Mouse (Mus musculus) heart, embryonic 10.5 days (tissue): Measurements from ENCODE around the gene Tmem268. TPM values are rescaled to one million over a fixed set of nuclear protein-coding genes. Genes with fewer than 3 reads are reported as not detected.

Experiments used
- DNase-seq: peaks from one replicate; pipeline ENCODE4 v3.0.0-alpha.2; 2017; ENCODE audit warnings: low spot score
- H3K27ac ChIP-seq: fragments of 300-500 bp; sonication (generic); 2 replicates; pipeline ENCODE4 v1.5.1; 2016; ENCODE audit warnings: mild to moderate bottlenecking
- H3K27me3 ChIP-seq: fragments of 300-500 bp; sonication (generic); 2 replicates; pipeline ENCODE4 v1.6.1; 2016; ENCODE audit warnings: mild to moderate bottlenecking; ENCODE audit not compliant: poor library complexity, insufficient read depth, severe bottlenecking
- H3K36me3 ChIP-seq: fragments of 300-500 bp; sonication (generic); 2 replicates; pipeline ENCODE4 v1.6.1; 2016; ENCODE audit warnings: mild to moderate bottlenecking, moderate library complexity
- H3K4me1 ChIP-seq: fragments of 300-500 bp; sonication (generic); 2 replicates; pipeline ENCODE4 v1.6.1; 2016; ENCODE audit warnings: mild to moderate bottlenecking
- H3K4me3 ChIP-seq: fragments of 300-500 bp; sonication (generic); 2 replicates; pipeline ENCODE4 v1.5.1; 2016; ENCODE audit warnings: mild to moderate bottlenecking, moderate library complexity
- H3K9me3 ChIP-seq: fragments of 300-500 bp; sonication (generic); 2 replicates; pipeline ENCODE4 v1.6.1; 2016; ENCODE audit warnings: mild to moderate bottlenecking, moderate library complexity
- WGBS: fragments of 180-500 bp; shearing (Covaris S2); methylation state at CpG from one replicate; pipeline ENCODE4 v1.1.7; 2016; 5-methylcytosine and 5-hydroxymethylcytosine counted together
- polyA plus RNA-seq: library from polyadenylated mRNA; unstranded; fragments of >200 nt; fragmentation: Nextera tagmentation; extraction: Ambion mirVana; gene quantifications from 2 replicates; pipeline ENCODE4 v1.2.1, GENCODE M21; 2016

The Tmem268 gene
- polyA plus RNA-seq, 1 experiment from 2014 or later: 7.9 TPM

DNA sequence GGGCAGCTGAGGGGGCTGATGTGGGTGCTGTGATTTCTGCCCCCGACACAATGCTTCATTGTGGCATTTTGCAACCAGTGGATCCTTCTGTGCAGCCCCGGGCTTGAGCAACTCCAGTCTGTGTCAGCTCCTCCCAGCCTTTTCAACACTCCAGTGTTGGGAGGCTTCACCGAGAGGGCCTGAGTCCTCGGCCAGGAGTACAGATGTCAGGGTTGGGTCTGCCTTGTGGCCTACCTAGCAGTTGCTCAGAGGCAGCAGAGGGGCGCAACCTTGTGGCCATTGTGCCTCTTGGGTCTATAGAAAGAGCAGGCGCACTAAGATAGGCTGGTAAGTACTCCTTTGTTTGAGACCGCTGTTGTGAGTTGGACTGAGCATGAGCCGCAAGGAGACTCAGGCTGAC, 1.5 kb downstream of the Tmem268 start:
- DNase-seq: no peak
- H3K36me3 ChIP-seq: peaks cover 12% of the 10 kb centered on the region; the same call in 1 of the 2 replicates
- peaks cover 63% of the 10 kb centered on the region for H3K4me1 ChIP-seq
- 52% methylated on average over 8 of the region's 8 CpGs for WGBS
- H3K27ac ChIP-seq: peak overlapping the region; percentile 98; the same call in 1 of the 2 replicates
- no peak overlapping the region for H3K4me3 ChIP-seq
- H3K9me3 ChIP-seq: no peaks in the 10 kb centered on the region
- H3K27me3 ChIP-seq: no peaks in the 10 kb centered on the region; the same call in 1 of the 2 replicates

DNA sequence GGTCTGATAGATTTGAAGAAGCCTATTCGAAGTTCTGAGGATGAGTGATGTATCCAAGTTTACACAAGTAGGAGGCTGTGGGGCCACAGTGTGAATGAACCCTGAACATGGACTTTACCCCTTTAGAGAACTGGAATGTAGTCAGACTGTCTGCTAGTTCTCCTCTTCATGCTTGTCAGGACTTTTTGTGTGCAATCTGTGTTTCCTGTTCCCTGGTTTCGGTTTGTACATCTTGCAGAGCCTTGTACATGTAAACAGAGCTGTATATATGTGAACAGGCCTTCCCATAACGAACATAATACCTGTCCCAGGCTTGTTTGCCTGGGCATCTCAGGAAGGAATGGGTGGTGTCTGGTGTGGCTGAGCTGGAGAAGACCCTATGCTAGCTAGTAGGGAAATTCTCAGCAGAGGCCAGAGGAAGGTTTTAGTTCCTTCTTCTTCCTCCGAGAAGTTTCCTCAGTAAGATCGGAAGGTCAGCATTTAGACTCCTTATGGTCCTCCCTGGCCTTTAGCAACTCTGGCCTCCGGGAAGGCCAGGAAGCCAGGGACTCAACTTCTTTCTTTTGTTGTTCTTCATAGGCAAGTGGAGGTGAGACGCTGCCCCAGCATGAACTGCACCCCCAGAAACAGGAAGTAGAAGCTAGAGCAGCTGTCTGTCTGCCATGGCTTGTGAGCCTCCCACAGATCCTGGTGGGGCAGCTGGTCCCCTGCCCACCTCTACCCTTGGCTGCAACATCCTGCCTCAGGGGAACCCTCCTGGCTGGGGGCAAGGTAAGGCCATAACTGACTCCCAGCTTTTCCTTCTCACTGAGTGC, 3.5 kb downstream of the Tmem268 start:
- H3K27me3 ChIP-seq: no peaks in the 10 kb centered on the region; the same call in 1 of the 2 replicates
- 0 out of 2 replicates have a peak overlapping the region, but pooled peaks have one; percentile 36 for H3K27ac ChIP-seq
- H3K36me3 ChIP-seq: peaks cover 18% of the 10 kb centered on the region; the same call in 1 of the 2 replicates
- H3K4me3 ChIP-seq: no peak overlapping the region
- 78% methylated on average over 7 of the region's 7 CpGs for WGBS
- H3K4me1 ChIP-seq: peaks cover 55% of the 10 kb centered on the region
- DNase-seq: no peak
- H3K9me3 ChIP-seq: no peaks in the 10 kb centered on the region

DNA sequence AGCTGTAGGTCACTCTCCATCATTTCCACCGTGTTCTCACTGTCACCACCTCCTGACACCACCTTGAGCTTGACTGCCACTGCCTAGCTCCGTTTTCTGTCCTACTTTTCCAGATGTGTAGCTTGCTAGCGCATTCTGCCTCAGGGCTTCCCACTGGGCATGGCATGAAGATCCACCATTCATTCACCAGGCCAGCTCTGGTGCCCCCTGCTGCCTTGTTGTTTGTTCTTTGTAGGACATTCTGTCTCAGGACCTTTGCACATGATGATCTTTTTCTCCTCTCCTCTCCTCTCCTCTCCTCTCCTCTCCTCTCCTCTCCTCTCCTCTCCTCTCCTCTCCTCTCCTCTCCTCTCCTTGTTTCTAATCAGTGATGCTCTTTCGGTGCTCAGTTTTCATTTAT, 4.2 kb downstream of the Tmem268 start:
- 86% methylated on average over 4 of the region's 4 CpGs for WGBS
- Histone ChIP-seq H3K27ac (no peak overlapping the region), H3K9me3 (no peaks in the 10 kb centered on the region), H3K27me3 (no peaks in the 10 kb centered on the region; the same call in 1 of the 2 replicates), H3K4me3 (no peak overlapping the region), H3K36me3 (peaks cover 18% of the 10 kb centered on the region; the same call in 1 of the 2 replicates), H3K4me1 (peaks cover 49% of the 10 kb centered on the region)
- no peak for DNase-seq

DNA sequence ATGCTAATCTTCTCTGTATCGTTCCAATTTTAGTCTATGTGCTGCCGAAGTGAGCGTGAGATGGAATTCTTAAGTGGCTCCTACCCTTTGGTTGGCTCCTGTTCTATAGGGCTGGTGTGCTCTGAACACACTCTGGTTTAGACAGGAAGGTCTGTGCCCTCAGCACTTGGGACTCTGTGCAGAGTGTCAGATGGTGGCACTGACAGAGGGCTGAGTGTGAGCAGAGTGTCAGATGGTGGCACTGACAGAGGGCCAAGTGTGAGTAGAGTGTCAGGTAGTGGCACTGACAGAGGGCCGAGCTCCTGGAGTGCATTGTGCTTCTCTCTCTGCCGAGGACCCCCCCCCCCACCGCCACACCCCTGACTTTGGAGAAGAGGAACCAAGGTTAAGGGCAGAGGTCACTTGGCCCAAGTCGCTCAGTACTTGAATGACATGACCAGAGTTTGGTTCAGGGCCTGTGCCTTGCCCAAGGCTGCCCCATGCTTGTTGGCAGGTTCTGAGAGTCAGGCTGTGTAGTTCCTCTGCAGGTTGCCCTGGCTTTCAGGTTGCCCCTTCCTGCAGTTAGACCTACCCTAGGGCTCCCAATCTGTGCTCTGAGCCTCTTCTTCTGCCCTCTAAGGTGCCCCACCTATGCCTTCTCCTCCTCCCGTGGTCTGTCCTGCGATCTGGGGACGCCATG, 9.3 kb downstream of the Tmem268 start:
- Histone ChIP-seq H3K27me3 (no peaks in the 10 kb centered on the region), H3K4me3 (no peak overlapping the region), H3K27ac (0 out of 2 replicates have a peak overlapping the region, but pooled peaks have one; percentile 23), H3K36me3 (peaks cover 26% of the 10 kb centered on the region; the same call in 1 of the 2 replicates), H3K9me3 (no peaks in the 10 kb centered on the region), H3K4me1 (peaks cover 29% of the 10 kb centered on the region)
- peak; percentile 75 for DNase-seq
- 67% methylated on average over 10 of the region's 10 CpGs for WGBS

DNA sequence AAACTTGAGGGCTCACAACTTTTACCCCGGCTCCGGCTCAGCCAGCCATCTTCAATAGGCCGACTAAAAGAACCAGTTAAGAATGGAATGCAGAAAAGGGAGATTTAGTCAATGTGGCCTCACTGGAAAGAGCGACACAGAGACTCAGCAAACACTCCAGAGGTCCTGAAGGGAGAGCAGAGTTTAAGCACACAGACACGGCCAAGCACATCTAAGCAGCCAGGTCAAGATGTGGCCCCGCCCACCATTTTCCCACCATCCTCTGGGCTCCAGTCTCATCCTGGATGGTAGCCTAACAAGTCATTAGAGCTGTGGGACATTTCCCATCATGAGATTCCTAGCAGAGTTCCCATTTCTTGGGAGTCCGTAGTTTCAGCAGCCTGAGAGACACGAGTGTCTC, 10.7 kb downstream of the Tmem268 start:
- H3K4me3 ChIP-seq: no peak overlapping the region
- peaks cover 33% of the 10 kb centered on the region; the same call in 1 of the 2 replicates for H3K36me3 ChIP-seq
- H3K4me1 ChIP-seq: peaks cover 29% of the 10 kb centered on the region
- 87% methylated on average over 8 of the region's 8 CpGs for WGBS
- no peaks in the 10 kb centered on the region for H3K27me3 ChIP-seq
- peak overlapping the region; percentile 49; the same call in 1 of the 2 replicates for H3K27ac ChIP-seq
- no peak for DNase-seq
- H3K9me3 ChIP-seq: no peaks in the 10 kb centered on the region

DNA sequence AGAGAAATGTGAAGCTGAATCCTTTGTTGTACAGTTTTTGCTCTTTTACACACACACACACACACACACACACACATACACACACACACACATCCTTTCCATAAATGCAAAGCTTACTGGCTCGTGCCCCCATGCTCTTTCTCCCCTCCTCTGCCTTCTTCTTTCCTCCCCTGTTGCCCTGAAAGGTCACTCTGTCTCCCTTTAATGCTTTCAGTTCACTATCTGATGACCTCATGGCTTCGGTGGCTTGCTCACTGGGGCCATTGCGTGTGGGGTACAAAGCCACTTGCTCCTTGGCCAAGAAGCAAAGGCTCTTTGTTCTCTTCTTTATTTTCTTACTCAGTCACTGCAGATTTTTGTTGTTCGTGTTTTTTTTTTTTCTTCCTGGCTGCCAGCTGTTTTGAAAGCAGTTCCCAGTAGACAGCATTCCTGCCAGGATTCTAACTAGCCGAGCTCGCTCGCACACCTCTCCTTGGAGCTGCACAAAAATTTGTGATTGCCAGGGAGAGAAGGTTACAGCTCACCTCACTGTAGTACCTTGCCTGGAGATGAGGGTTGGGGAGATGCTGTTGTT, 11.7 kb downstream of the Tmem268 start:
- WGBS: 51% methylated on average over 7 of the region's 7 CpGs
- Histone ChIP-seq H3K27ac (0 out of 2 replicates have a peak overlapping the region, but pooled peaks have one; percentile 49), H3K9me3 (no peaks in the 10 kb centered on the region), H3K36me3 (peaks cover 30% of the 10 kb centered on the region; the same call in 1 of the 2 replicates), H3K27me3 (no peaks in the 10 kb centered on the region), H3K4me1 (peaks cover 29% of the 10 kb centered on the region), H3K4me3 (no peak overlapping the region)
- no peak for DNase-seq

DNA sequence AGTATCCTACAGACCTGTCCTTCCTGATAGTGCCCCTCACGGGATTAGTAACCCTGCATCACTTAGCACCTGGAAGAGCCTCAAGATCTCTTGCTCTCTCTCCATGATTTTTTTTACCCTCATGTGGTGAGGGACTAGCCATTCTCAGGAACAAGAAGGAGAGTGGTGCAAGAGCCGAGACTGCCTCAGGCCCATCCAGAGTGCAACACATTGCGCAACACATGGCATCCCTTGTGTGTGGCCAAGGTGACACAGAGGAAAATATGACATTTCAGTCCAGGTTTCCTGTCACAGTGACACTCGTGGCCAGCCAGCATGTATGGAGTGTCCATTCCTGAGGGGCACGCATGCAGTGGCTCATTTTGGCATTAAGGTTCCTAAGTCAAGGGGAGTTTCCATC, 14.0 kb downstream of the Tmem268 start:
- WGBS: 88% methylated on average over 5 of the region's 5 CpGs
- peaks cover 30% of the 10 kb centered on the region for H3K36me3 ChIP-seq
- H3K4me1 ChIP-seq: peaks cover 29% of the 10 kb centered on the region
- H3K27me3 ChIP-seq: no peaks in the 10 kb centered on the region
- H3K27ac ChIP-seq: no peak overlapping the region
- no peak overlapping the region for H3K4me3 ChIP-seq
- no peak for DNase-seq
- H3K9me3 ChIP-seq: peaks cover 3% of the 10 kb centered on the region; the same call in 1 of the 2 replicates

DNA sequence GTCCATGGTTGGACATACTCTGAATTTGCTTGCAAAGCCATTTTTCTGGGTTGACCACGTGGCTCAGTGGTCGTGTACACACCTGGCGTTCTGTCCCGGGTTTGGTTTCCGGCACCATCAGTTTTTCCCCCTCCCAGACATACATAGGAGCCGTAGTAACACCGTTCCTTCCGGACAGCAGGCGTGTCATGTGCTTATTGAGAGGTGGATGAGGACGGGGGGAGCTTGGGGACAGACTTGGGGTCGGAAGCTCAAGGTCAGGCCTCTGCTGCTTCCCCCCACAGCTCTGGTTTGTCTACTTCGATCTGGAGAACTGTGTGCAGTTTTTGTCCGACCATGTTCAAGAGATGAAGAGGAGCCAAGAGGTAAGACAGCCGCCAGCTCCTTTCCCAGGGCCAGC, 21.1 kb downstream of the Tmem268 start:
- H3K27me3 ChIP-seq: no peaks in the 10 kb centered on the region
- 92% methylated on average over 14 of the region's 14 CpGs for WGBS
- no peak overlapping the region for H3K27ac ChIP-seq
- peaks cover 3% of the 10 kb centered on the region; the same call in 1 of the 2 replicates for H3K4me1 ChIP-seq
- no peak for DNase-seq
- peaks cover 17% of the 10 kb centered on the region for H3K36me3 ChIP-seq
- H3K9me3 ChIP-seq: peaks cover 6% of the 10 kb centered on the region; the same call in 1 of the 2 replicates
- no peak overlapping the region for H3K4me3 ChIP-seq

DNA sequence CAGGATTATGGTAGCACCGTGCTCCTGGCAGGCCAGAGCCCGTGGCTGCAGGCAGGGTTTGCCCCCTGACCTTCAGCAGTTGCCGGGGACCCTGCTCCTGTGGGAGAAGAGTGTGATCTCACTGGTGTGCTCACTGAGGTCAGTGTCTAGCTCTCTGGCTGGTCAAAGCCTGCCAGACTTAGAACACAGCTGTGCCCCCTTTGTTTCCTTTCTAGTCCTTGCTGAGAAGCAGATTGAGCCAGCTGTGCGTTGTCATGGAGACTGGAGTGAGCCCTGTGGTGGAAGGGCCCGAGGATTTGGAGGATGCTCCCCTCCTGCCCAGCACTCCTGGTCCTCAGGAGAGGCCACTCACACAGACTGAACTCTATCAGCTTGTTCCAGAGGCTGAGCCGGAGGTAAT, 21.5 kb downstream of the Tmem268 start:
- Histone ChIP-seq H3K36me3 (peaks cover 17% of the 10 kb centered on the region), H3K27ac (no peak overlapping the region), H3K27me3 (no peaks in the 10 kb centered on the region), H3K4me3 (no peak overlapping the region), H3K9me3 (peaks cover 6% of the 10 kb centered on the region; the same call in 1 of the 2 replicates), H3K4me1 (peaks cover 3% of the 10 kb centered on the region; the same call in 1 of the 2 replicates)
- 62% methylated on average over 6 of the region's 6 CpGs for WGBS
- DNase-seq: no peak

DNA sequence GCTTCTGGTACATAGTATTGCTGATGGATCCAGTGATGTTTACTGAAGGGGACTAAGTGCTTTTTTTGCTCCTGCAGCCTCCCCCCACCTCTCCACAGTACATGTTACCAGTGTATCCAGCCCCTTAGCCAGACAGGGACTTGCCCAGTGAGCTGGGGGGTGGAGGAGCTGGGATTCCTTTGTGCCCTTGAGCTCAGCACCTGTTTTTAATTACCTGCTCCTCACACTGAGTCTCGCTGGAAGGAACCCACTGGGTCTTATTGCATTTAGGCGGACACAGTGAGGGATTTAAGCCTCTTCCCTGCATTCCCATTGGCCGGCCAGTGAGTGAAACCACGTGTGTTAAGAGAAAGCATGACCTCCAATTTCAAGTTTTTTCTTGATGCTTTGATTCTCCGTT, 24.0 kb downstream of the Tmem268 start:
- no peak overlapping the region for H3K4me3 ChIP-seq
- WGBS: 69% methylated on average over 5 of the region's 5 CpGs
- peaks cover 11% of the 10 kb centered on the region for H3K36me3 ChIP-seq
- no peak overlapping the region for H3K27ac ChIP-seq
- H3K27me3 ChIP-seq: no peaks in the 10 kb centered on the region
- DNase-seq: no peak
- H3K4me1 ChIP-seq: peaks cover 8% of the 10 kb centered on the region
- peaks cover 3% of the 10 kb centered on the region; the same call in 1 of the 2 replicates for H3K9me3 ChIP-seq

DNA sequence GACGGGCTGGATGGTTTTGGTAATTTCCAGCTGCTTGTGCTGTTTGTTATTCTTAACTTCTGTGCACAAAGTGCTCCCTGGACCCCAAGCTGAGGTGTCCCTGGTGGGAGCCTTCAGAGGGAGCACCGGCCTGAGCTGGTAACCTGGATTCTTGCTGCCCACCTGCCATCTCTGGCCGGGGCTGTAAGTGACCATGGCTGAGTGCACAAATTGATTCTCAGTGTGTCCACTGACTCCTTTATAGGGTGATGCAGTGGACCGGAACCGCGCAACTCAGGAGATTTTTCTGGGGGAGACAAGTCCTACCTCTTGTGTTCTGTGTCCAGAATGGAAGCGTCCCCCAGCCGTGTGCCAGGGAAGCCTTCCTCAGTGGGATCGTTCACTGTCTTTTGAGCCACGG, 26.6 kb downstream of the Tmem268 start:
- Histone ChIP-seq H3K36me3 (peaks cover 4% of the 10 kb centered on the region; the same call in 1 of the 2 replicates), H3K4me3 (no peak overlapping the region), H3K9me3 (no peaks in the 10 kb centered on the region), H3K4me1 (peaks cover 4% of the 10 kb centered on the region; the same call in 1 of the 2 replicates), H3K27ac (no peak overlapping the region), H3K27me3 (no peaks in the 10 kb centered on the region)
- DNase-seq: no peak
- 90% methylated on average over 10 of the region's 10 CpGs for WGBS

DNA sequence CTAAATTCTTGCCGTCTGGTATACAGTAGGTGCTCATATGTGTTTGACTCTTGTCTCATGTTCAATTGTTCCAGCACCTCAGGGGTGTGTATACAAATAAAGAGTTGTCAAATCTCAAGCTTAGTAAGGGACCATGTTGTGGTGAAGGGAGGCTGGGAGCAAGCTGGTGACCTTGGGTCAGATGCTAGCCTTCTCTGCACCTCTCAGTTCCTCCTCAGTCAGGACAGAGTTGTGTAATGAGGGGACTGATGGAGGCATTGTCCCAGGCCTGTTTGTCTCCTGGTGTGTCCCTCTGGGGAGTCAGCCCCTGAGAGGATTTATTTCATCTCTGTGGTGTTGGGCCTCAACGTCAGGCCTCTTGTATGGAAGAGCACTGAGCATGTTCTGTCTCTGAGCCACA, 27.7 kb downstream of the Tmem268 start:
- H3K27me3 ChIP-seq: no peaks in the 10 kb centered on the region
- peaks cover 4% of the 10 kb centered on the region; the same call in 1 of the 2 replicates for H3K36me3 ChIP-seq
- peaks cover 4% of the 10 kb centered on the region; the same call in 1 of the 2 replicates for H3K4me1 ChIP-seq
- H3K9me3 ChIP-seq: no peaks in the 10 kb centered on the region
- WGBS: 84% methylated on average over 2 of the region's 2 CpGs
- no peak overlapping the region for H3K4me3 ChIP-seq
- no peak for DNase-seq
- no peak overlapping the region for H3K27ac ChIP-seq
